Mouse (Mus musculus): ENCODE data around the gene Pmf1. TPM values are rescaled to one million over a fixed set of nuclear protein-coding genes. Genes with fewer than 3 reads are reported as not detected.

Pmf1 gene
- polyA plus RNA-seq, 1 experiment from 2014 or later = 118 TPM

- 71% methylated on average over 6 of the region's 6 CpGs for WGBS (ENCODE audit: insufficient replicate concordance)
- Histone ChIP-seq H3K36me3 (ENCODE audit: control insufficient read depth, insufficient read depth, low read length) (peaks cover 45% of the 10 kb centered on the region), H3K4me3 (ENCODE audit: low read depth, low read length) (no peak overlapping the region), H3K27ac (ENCODE audit: low read depth, low read length) (no peak overlapping the region), H3K4me2 (no peak overlapping the region), H3K4me1 (ENCODE audit: control insufficient read depth, insufficient read depth, low read length) (peaks cover 22% of the 10 kb centered on the region), H3K27me3 (ENCODE audit: control insufficient read depth, insufficient read depth, low read length) (peaks cover 15% of the 10 kb centered on the region), H3K9me3 (replicated peaks; ENCODE audit: control insufficient read depth, low read length) (no peaks in the 10 kb centered on the region), H3K9ac (ENCODE audit: low read depth, low read length) (no peak overlapping the region; the same call in 1 of the 2 replicates)
- no peak for ATAC-seq (replicated peaks; ENCODE audit: insufficient number of reproducible peaks, low FRiP score, low TSS enrichment)
Measured at GRCm38 (mm10) chr3:88361096-88361495, 49.0 kb downstream of the Pmf1 start.

GRCm38 (mm10) chr3:88359989-88360388, 50.1 kb downstream of the Pmf1 start:
- Histone ChIP-seq H3K9ac (ENCODE audit: low read depth, low read length) (0 out of 2 replicates have a peak overlapping the region, but pooled peaks have one; percentile 22), H3K4me2 (no peak overlapping the region), H3K27ac (ENCODE audit: low read depth, low read length) (peak overlapping the region; percentile 70), H3K36me3 (ENCODE audit: control insufficient read depth, insufficient read depth, low read length) (peaks cover 55% of the 10 kb centered on the region), H3K27me3 (ENCODE audit: control insufficient read depth, insufficient read depth, low read length) (peaks cover 4% of the 10 kb centered on the region; the same call in 1 of the 2 replicates), H3K4me3 (ENCODE audit: low read depth, low read length) (no peak overlapping the region), H3K9me3 (replicated peaks; ENCODE audit: control insufficient read depth, low read length) (no peaks in the 10 kb centered on the region), H3K4me1 (ENCODE audit: control insufficient read depth, insufficient read depth, low read length) (peaks cover 22% of the 10 kb centered on the region)
- WGBS (ENCODE audit: insufficient replicate concordance) = 72% methylated on average over 3 of the region's 3 CpGs
- no peak for ATAC-seq (replicated peaks; ENCODE audit: insufficient number of reproducible peaks, low FRiP score, low TSS enrichment)

- Histone ChIP-seq H3K27ac (ENCODE audit: low read depth, low read length) (peak overlapping the region; percentile 70), H3K4me2 (no peak overlapping the region), H3K4me3 (ENCODE audit: low read depth, low read length) (no peak overlapping the region), H3K9me3 (replicated peaks; ENCODE audit: control insufficient read depth, low read length) (no peaks in the 10 kb centered on the region), H3K9ac (ENCODE audit: low read depth, low read length) (no peak overlapping the region), H3K36me3 (ENCODE audit: control insufficient read depth, insufficient read depth, low read length) (peaks cover 58% of the 10 kb centered on the region), H3K27me3 (ENCODE audit: control insufficient read depth, insufficient read depth, low read length) (no peaks in the 10 kb centered on the region; the same call in 1 of the 2 replicates), H3K4me1 (ENCODE audit: control insufficient read depth, insufficient read depth, low read length) (peaks cover 18% of the 10 kb centered on the region)
- ATAC-seq (replicated peaks; ENCODE audit: insufficient number of reproducible peaks, low FRiP score, low TSS enrichment) = no peak
- WGBS (ENCODE audit: insufficient replicate concordance) = 53% methylated on average over 5 of the region's 5 CpGs
Measured at GRCm38 (mm10) chr3:88359584-88359983, 50.5 kb downstream of the Pmf1 start.

- Histone ChIP-seq H3K27ac (ENCODE audit: low read depth, low read length) (no peak overlapping the region), H3K4me2 (no peak overlapping the region), H3K36me3 (ENCODE audit: control insufficient read depth, insufficient read depth, low read length) (peaks cover 78% of the 10 kb centered on the region), H3K4me1 (ENCODE audit: control insufficient read depth, insufficient read depth, low read length) (peaks cover 3% of the 10 kb centered on the region; the same call in 1 of the 2 replicates), H3K9me3 (replicated peaks; ENCODE audit: control insufficient read depth, low read length) (no peaks in the 10 kb centered on the region), H3K9ac (ENCODE audit: low read depth, low read length) (no peak overlapping the region), H3K27me3 (ENCODE audit: control insufficient read depth, insufficient read depth, low read length) (no peaks in the 10 kb centered on the region), H3K4me3 (ENCODE audit: low read depth, low read length) (no peak overlapping the region)
- WGBS (ENCODE audit: insufficient replicate concordance) = 91% methylated on average over 8 of the region's 8 CpGs
- ATAC-seq (replicated peaks; ENCODE audit: insufficient number of reproducible peaks, low FRiP score, low TSS enrichment) = no peak
Measured at GRCm38 (mm10) chr3:88354396-88355165, 55.5 kb downstream of the Pmf1 start.

- WGBS (ENCODE audit: insufficient replicate concordance) = 90% methylated on average over 9 of the region's 9 CpGs
- H3K9ac ChIP-seq (ENCODE audit: low read depth, low read length) = no peak overlapping the region
- no peaks in the 10 kb centered on the region for H3K27me3 ChIP-seq (ENCODE audit: control insufficient read depth, insufficient read depth, low read length)
- H3K27ac ChIP-seq (ENCODE audit: low read depth, low read length) = no peak overlapping the region
- H3K4me3 ChIP-seq (ENCODE audit: low read depth, low read length) = no peak overlapping the region
- H3K36me3 ChIP-seq (ENCODE audit: control insufficient read depth, insufficient read depth, low read length) = peaks cover 74% of the 10 kb centered on the region
- no peaks in the 10 kb centered on the region for H3K9me3 ChIP-seq (replicated peaks; ENCODE audit: control insufficient read depth, low read length)
- H3K4me1 ChIP-seq (ENCODE audit: control insufficient read depth, insufficient read depth, low read length) = no peaks in the 10 kb centered on the region
- no peak for ATAC-seq (replicated peaks; ENCODE audit: insufficient number of reproducible peaks, low FRiP score, low TSS enrichment)
- no peak overlapping the region for H3K4me2 ChIP-seq
Measured at GRCm38 (mm10) chr3:88352907-88353306, 57.2 kb downstream of the Pmf1 start.

GRCm38 (mm10) chr3:88350732-88351131, 59.4 kb downstream of the Pmf1 start:
- Histone ChIP-seq H3K9me3 (replicated peaks; ENCODE audit: control insufficient read depth, low read length) (no peaks in the 10 kb centered on the region), H3K9ac (ENCODE audit: low read depth, low read length) (no peak overlapping the region), H3K36me3 (ENCODE audit: control insufficient read depth, insufficient read depth, low read length) (peaks cover 76% of the 10 kb centered on the region), H3K4me2 (no peak overlapping the region), H3K27ac (ENCODE audit: low read depth, low read length) (no peak overlapping the region), H3K4me3 (ENCODE audit: low read depth, low read length) (no peak overlapping the region), H3K27me3 (ENCODE audit: control insufficient read depth, insufficient read depth, low read length) (no peaks in the 10 kb centered on the region), H3K4me1 (ENCODE audit: control insufficient read depth, insufficient read depth, low read length) (no peaks in the 10 kb centered on the region)
- WGBS (ENCODE audit: insufficient replicate concordance) = 75% methylated on average over 13 of the region's 13 CpGs
- no peak for ATAC-seq (replicated peaks; ENCODE audit: insufficient number of reproducible peaks, low FRiP score, low TSS enrichment)

Small RNA genes within 50 kb of the gene (microRNA-seq; reads per million reads assigned to microRNA genes)
- gene Mir7011 (ENCODE audit: borderline number of aligned reads) = not detected

Other genes starting within 250 kb of the Pmf1 start
- gene Rhbg, start 155.6 kb downstream of the Pmf1 start, polyA plus RNA-seq (2014; fragmentation: Nextera tagmentation; extraction: Ambion mirVana) = 0.10 TPM in 1 of 2 replicates, not detected in the other
- gene Gm38392, start 123.1 kb downstream of the Pmf1 start, polyA plus RNA-seq (2014; fragmentation: Nextera tagmentation; extraction: Ambion mirVana) = 0.31 TPM in 1 of 2 replicates, not detected in the other
- gene Tsacc, start 113.3 kb downstream of the Pmf1 start, polyA plus RNA-seq (2014; fragmentation: Nextera tagmentation; extraction: Ambion mirVana) = 12.8 and 14.9 TPM in 2 replicates
- 491 and 516 TPM in 2 replicates for gene Cct3, start 113.2 kb downstream of the Pmf1 start, polyA plus RNA-seq (2014; fragmentation: Nextera tagmentation; extraction: Ambion mirVana)
- 106 and 118 TPM in 2 replicates for gene Glmp, start 85.3 kb downstream of the Pmf1 start, polyA plus RNA-seq (2014; fragmentation: Nextera tagmentation; extraction: Ambion mirVana)
- gene Tmem79, start 74.2 kb downstream of the Pmf1 start, polyA plus RNA-seq (2014; fragmentation: Nextera tagmentation; extraction: Ambion mirVana) = 1.3 TPM in 2 replicates
- 35.2 and 37.8 TPM in 2 replicates for gene Smg5, start 74.1 kb downstream of the Pmf1 start, polyA plus RNA-seq (2014; fragmentation: Nextera tagmentation; extraction: Ambion mirVana)
- gene Paqr6, start 45.7 kb downstream of the Pmf1 start, polyA plus RNA-seq (2014; fragmentation: Nextera tagmentation; extraction: Ambion mirVana) = 2.7 and 3.0 TPM in 2 replicates
- gene Bglap3, start 37.6 kb downstream of the Pmf1 start, polyA plus RNA-seq (2014; fragmentation: Nextera tagmentation; extraction: Ambion mirVana) = not detected in 2 replicates
- not detected in 2 replicates for gene Bglap2, start 31.6 kb downstream of the Pmf1 start, polyA plus RNA-seq (2014; fragmentation: Nextera tagmentation; extraction: Ambion mirVana)
- not detected in 2 replicates for gene Bglap, start 25.9 kb downstream of the Pmf1 start, polyA plus RNA-seq (2014; fragmentation: Nextera tagmentation; extraction: Ambion mirVana)
- gene Slc25a44, start 14.8 kb upstream of the Pmf1 start, polyA plus RNA-seq (2014; fragmentation: Nextera tagmentation; extraction: Ambion mirVana) = 14.8 and 15.6 TPM in 2 replicates
- 0.80 and 0.92 TPM in 2 replicates for gene Sema4a, start 50.9 kb upstream of the Pmf1 start, polyA plus RNA-seq (2014; fragmentation: Nextera tagmentation; extraction: Ambion mirVana)
- 78.2 and 82.0 TPM in 2 replicates for gene Lmna, start 99.6 kb upstream of the Pmf1 start, polyA plus RNA-seq (2014; fragmentation: Nextera tagmentation; extraction: Ambion mirVana)
- gene Mex3a, start 122.1 kb upstream of the Pmf1 start, polyA plus RNA-seq (2014; fragmentation: Nextera tagmentation; extraction: Ambion mirVana) = 16.5 and 16.9 TPM in 2 replicates
- 0.21 TPM in 1 of 2 replicates, not detected in the other for gene Rab25, start 138.0 kb upstream of the Pmf1 start, polyA plus RNA-seq (2014; fragmentation: Nextera tagmentation; extraction: Ambion mirVana)
- gene Lamtor2, start 142.7 kb upstream of the Pmf1 start, polyA plus RNA-seq (2014; fragmentation: Nextera tagmentation; extraction: Ambion mirVana) = 86.9 and 110 TPM in 2 replicates
- 48.8 and 49.5 TPM in 2 replicates for gene Ubqln4, start 143.4 kb upstream of the Pmf1 start, polyA plus RNA-seq (2014; fragmentation: Nextera tagmentation; extraction: Ambion mirVana)
- 206 and 229 TPM in 2 replicates for gene Ssr2, start 165.5 kb upstream of the Pmf1 start, polyA plus RNA-seq (2014; fragmentation: Nextera tagmentation; extraction: Ambion mirVana)
- 91.4 and 102 TPM in 2 replicates for gene Arhgef2, start 195.6 kb upstream of the Pmf1 start, polyA plus RNA-seq (2014; fragmentation: Nextera tagmentation; extraction: Ambion mirVana)
- not detected in 2 replicates for gene Rxfp4, start 242.8 kb upstream of the Pmf1 start, polyA plus RNA-seq (2014; fragmentation: Nextera tagmentation; extraction: Ambion mirVana)